Mouse (Mus musculus) splenic B cell, adult 2 months (primary cell): ENCODE data around the gene Kcnk5.
A peak's percentile ranks its signal among the peaks of the same experiment; 100 is the strongest.

Experiments used
- DNase-seq: peaks from one replicate; pipeline ENCODE4 v3.0.0-alpha.2; 2011; ENCODE audit warnings: low read depth, low spot score
- H3K27me3 ChIP-seq: 2 replicates; pipeline ENCODE4 v1.6.1; 2012; ENCODE audit warnings: mild to moderate bottlenecking, low read length, moderate library complexity, mixed read lengths; ENCODE audit not compliant: control insufficient read depth, poor library complexity, insufficient read depth, severe bottlenecking
- H3K36me3 ChIP-seq: 2 replicates; pipeline ENCODE4 v1.6.1; 2012; ENCODE audit warnings: mild to moderate bottlenecking, low read length, moderate library complexity, mixed read lengths; ENCODE audit not compliant: control insufficient read depth, poor library complexity, insufficient read depth, severe bottlenecking

The Kcnk5 gene

DNA sequence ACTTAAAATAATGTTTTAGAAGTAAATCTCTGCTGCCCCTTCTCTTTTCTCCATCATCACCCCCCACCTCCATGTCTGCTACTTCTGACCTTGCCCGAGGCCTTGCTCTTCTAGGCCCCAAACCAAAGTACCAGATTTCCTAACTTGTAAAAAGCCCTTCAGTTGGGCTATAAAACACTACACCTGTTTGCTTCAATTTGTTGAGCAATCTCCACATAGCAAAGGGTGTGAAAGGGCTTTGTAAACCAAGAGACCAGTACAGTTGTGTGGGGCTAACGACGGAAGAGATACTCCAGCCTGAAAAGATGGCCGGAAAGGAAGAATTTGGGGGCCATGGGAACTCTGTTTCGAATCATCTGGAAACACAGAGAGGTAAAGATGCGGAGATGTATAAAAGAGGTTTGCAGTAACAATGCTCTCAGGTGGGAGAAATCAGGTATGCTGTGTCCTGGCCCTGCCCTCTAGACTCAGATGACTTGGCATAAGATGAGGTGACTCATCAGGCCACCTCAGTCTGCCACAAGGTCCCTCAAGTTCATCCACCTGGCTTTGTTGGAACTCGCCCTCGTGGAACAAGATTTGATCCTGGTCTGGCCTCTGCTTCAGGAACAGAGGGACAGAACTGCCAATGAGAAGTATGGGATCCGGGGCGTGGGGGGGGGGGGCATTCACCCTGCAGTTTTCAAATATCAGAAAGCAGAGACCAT lies 46.5 kb downstream of the Kcnk5 start:
- no peak for DNase-seq
- H3K36me3 ChIP-seq: no peaks in the 10 kb centered on the region
- H3K27me3 ChIP-seq: no peaks in the 10 kb centered on the region

GRCm38 (mm10) chr14:20128162-20128561 lies 53.4 kb downstream of the Kcnk5 start:
- Histone ChIP-seq H3K27me3 (no peaks in the 10 kb centered on the region), H3K36me3 (no peaks in the 10 kb centered on the region)
- no peak for DNase-seq

- Histone ChIP-seq H3K27me3 (no peaks in the 10 kb centered on the region), H3K36me3 (no peaks in the 10 kb centered on the region)
- DNase-seq: no peak
Measured at GRCm38 (mm10) chr14:20127406-20128087, 54.1 kb downstream of the Kcnk5 start.

GRCm38 (mm10) chr14:20120868-20121267 lies 60.7 kb downstream of the Kcnk5 start:
- Histone ChIP-seq H3K27me3 (no peaks in the 10 kb centered on the region), H3K36me3 (no peaks in the 10 kb centered on the region)
- DNase-seq: peak; percentile 79

GRCm38 (mm10) chr14:20120012-20120411 lies 61.6 kb downstream of the Kcnk5 start:
- no peak for DNase-seq
- H3K27me3 ChIP-seq: no peaks in the 10 kb centered on the region
- H3K36me3 ChIP-seq: no peaks in the 10 kb centered on the region

DNA sequence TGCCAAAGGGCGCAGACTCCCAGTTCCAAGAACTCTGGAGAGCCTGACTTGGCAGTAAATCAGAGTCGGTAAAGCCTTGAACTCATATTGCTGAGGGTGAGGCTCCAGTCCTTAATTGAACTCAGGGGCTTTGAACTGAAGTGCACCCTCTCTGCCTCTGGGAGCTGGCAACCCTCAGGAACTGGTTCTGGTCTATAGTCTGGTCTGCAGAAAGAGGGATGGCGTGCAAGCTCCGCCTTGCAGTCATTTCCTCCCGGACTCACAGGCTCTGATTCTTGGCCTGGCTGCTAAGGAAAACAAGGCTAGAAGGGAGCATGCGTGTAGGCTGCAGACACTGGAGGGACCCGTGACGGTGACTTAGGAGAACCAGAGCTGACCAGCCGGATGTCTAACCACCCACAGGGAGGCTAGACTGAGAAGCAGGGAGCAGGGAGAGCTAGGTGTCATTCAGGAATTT lies 65.4 kb downstream of the Kcnk5 start:
- no peak for DNase-seq
- Histone ChIP-seq H3K36me3 (no peaks in the 10 kb centered on the region), H3K27me3 (no peaks in the 10 kb centered on the region)

DNA sequence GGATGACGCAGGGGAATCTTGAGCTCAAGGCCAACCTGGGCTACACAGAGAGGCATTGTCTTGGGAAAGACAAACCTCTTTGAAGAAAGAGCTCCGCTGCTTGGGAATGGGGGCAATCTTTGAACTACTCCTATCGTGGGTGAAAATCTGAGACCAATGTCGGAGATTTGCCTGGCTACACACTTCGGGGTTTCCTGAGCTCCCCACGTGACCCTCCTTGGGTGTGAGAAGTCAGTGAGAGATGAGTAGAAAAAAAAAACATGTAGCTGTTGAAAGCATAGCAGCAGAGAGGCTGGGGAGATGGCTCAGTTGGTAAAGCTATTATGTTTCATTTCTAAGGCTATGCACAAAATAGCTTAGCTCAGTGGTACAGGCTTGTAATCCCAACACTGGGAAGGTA lies 66.7 kb downstream of the Kcnk5 start:
- no peaks in the 10 kb centered on the region for H3K27me3 ChIP-seq
- peak; percentile 67 for DNase-seq
- no peaks in the 10 kb centered on the region for H3K36me3 ChIP-seq

GRCm38 (mm10) chr14:20113964-20114363 lies 67.6 kb downstream of the Kcnk5 start:
- DNase-seq: peak; percentile 90
- Histone ChIP-seq H3K27me3 (no peaks in the 10 kb centered on the region), H3K36me3 (no peaks in the 10 kb centered on the region)

- Histone ChIP-seq H3K36me3 (no peaks in the 10 kb centered on the region), H3K27me3 (no peaks in the 10 kb centered on the region)
- DNase-seq: peak; percentile 9
Measured at GRCm38 (mm10) chr14:20113189-20113961, 68.2 kb downstream of the Kcnk5 start.

DNA sequence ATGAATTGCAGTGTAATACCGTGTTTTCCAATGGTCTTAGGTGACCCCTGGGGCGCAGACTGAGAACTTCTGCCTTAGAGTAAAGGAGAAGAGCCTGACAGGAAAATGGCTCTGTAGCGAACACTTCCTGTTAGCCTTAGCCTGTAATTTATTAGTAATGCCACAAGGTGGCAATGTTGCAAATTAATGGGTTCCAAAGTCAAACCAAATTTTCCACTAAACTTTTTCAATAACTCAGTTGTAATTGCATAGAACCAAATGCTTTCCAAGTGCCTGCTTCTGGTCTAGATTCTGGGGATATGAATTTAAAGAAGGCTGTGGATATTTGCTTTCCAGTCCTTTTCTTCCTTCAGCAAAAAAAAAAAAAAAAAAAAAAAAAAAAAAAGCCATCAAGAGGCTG lies 69.4 kb downstream of the Kcnk5 start:
- Histone ChIP-seq H3K27me3 (no peaks in the 10 kb centered on the region), H3K36me3 (no peaks in the 10 kb centered on the region)
- DNase-seq: peak; percentile 62

GRCm38 (mm10) chr14:20110945-20111344 lies 70.7 kb downstream of the Kcnk5 start:
- no peaks in the 10 kb centered on the region for H3K27me3 ChIP-seq
- no peaks in the 10 kb centered on the region for H3K36me3 ChIP-seq
- no peak for DNase-seq

DNA sequence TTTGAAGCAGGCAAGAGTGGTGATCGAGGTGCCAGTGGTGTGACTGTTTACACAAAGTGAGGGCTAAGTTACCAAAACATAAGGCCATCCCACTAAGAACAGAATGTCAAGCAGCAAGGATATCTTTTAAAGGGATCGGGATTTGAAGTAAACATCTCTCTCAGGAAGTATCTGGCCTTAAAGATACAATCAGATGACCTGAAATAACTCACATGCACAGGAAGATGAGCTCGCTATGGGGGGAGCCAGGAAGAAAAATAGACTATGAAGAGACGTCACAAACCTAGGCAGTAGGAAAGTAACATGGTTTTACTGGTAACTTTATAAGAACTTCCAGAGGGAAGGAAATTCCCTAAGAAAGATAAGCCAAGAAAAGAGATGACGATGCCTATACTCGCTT lies 75.3 kb downstream of the Kcnk5 start:
- Histone ChIP-seq H3K27me3 (no peaks in the 10 kb centered on the region), H3K36me3 (no peaks in the 10 kb centered on the region)
- no peak for DNase-seq

- Histone ChIP-seq H3K36me3 (no peaks in the 10 kb centered on the region), H3K27me3 (no peaks in the 10 kb centered on the region)
- DNase-seq: no peak
Measured at GRCm38 (mm10) chr14:20103207-20103606, 78.4 kb downstream of the Kcnk5 start.

- Histone ChIP-seq H3K36me3 (no peaks in the 10 kb centered on the region), H3K27me3 (no peaks in the 10 kb centered on the region)
- DNase-seq: no peak
Measured at GRCm38 (mm10) chr14:20098061-20098460, 83.5 kb downstream of the Kcnk5 start.

DNA sequence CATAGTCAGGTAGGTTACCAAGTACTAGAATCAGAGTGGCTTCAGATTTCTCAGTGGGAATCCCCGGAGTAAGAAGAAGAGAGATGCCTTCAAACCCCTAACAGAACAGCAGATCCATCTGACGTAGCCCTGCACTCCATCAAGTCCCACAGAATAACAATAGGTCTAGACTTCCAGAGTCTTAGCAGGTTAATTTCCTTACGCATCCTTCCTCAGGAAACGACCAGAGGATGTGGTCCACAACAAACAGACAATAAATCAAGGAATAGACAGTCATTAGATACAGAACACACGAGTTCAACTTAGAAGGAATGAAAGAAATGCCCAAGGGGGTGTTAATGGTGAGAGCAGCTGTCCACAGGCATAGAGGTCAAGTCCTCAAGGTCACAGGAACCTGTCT lies 86.7 kb downstream of the Kcnk5 start:
- Histone ChIP-seq H3K36me3 (no peaks in the 10 kb centered on the region), H3K27me3 (no peaks in the 10 kb centered on the region)
- DNase-seq: no peak
